In genomic region chr5:124444661-124445561, GRCm38 (mm10) we compare ENCODE assay signal across 8 mouse cellular contexts. TPM values are rescaled to one million over a fixed set of nuclear protein-coding genes. Genes with fewer than 3 reads are reported as not detected.
DNase-seq lines count a peak whose midpoint lies in the region; ATAC-seq and TF ChIP-seq lines count a peak whose summit lies in the region.

No protein-coding gene starts in this region.

- ATAC-seq in CD4-positive, CD25-positive, alpha-beta regulatory T cell, adult 4 months = peak; percentile 84
- peak; percentile 84 for ATAC-seq in embryonic facial prominence, embryonic 13.5 days (ENCODE audit: insufficient number of reproducible peaks, insufficient read depth, low FRiP score, low TSS enrichment, low read depth)
- peak; percentile 83 for ATAC-seq in heart, embryonic 11.5 days (replicated peaks; ENCODE audit: insufficient number of reproducible peaks, low FRiP score, low TSS enrichment)
- ATAC-seq in kidney, embryonic 15.5 days (replicated peaks; ENCODE audit: low FRiP score) = peak; percentile 90
- peak; percentile 77 for ATAC-seq in liver, postnatal 0 days
- ATAC-seq in neural tube, embryonic 14.5 days (ENCODE audit: low read depth) = peak; percentile 95

- peaks cover 27% of the 10 kb centered on the region for H3K36me3 ChIP-seq in embryonic facial prominence, embryonic 13.5 days
- peaks cover 20% of the 10 kb centered on the region for H3K36me3 ChIP-seq in heart, embryonic 11.5 days (ENCODE audit: control insufficient read depth, insufficient read depth, low read length)
- peaks cover 29% of the 10 kb centered on the region for H3K36me3 ChIP-seq in kidney, embryonic 15.5 days
- H3K36me3 ChIP-seq in liver, postnatal 0 days (replicated peaks; ENCODE audit: insufficient read depth, low read length) = peaks cover 32% of the 10 kb centered on the region
- H3K36me3 ChIP-seq in neural tube, embryonic 14.5 days (ENCODE audit: control insufficient read depth, insufficient read depth, low read length) = peaks cover 25% of the 10 kb centered on the region

- no peaks in the 10 kb centered on the region for H3K27me3 ChIP-seq in embryonic facial prominence, embryonic 13.5 days
- no peaks in the 10 kb centered on the region for H3K27me3 ChIP-seq in heart, embryonic 11.5 days (ENCODE audit: control insufficient read depth, insufficient read depth, low read length)
- H3K27me3 ChIP-seq in kidney, embryonic 15.5 days = no peaks in the 10 kb centered on the region
- no peaks in the 10 kb centered on the region for H3K27me3 ChIP-seq in liver, postnatal 0 days (ENCODE audit: insufficient read depth, low read length)
- H3K27me3 ChIP-seq in neural tube, embryonic 14.5 days (ENCODE audit: control insufficient read depth, insufficient read depth, low read length) = no peaks in the 10 kb centered on the region

- WGBS in embryonic facial prominence, embryonic 13.5 days = 5% methylated on average over 59 of the region's 66 CpGs
- 6% methylated on average over 59 of the region's 66 CpGs for whole genome bisulfite sequencing in heart, embryonic 11.5 days (ENCODE audit: insufficient replicate concordance)
- WGBS in kidney, embryonic 15.5 days = 4% methylated on average over 66 of the region's 66 CpGs
- WGBS in liver, postnatal 0 days (ENCODE audit: insufficient replicate concordance) = 3% methylated on average over 40 of the region's 66 CpGs
- WGBS in neural tube, embryonic 14.5 days = 6% methylated on average over 47 of the region's 66 CpGs

- H3K9me3 ChIP-seq in embryonic facial prominence, embryonic 13.5 days = no peaks in the 10 kb centered on the region
- no peaks in the 10 kb centered on the region for H3K9me3 ChIP-seq in heart, embryonic 11.5 days (replicated peaks; ENCODE audit: control insufficient read depth, low read length)
- no peaks in the 10 kb centered on the region for H3K9me3 ChIP-seq in kidney, embryonic 15.5 days (replicated peaks)
- H3K9me3 ChIP-seq in liver, postnatal 0 days (ENCODE audit: low read length) = no peaks in the 10 kb centered on the region
- no peaks in the 10 kb centered on the region for H3K9me3 ChIP-seq in neural tube, embryonic 14.5 days (ENCODE audit: control insufficient read depth, low read length)

- TF ChIP-seq EP300 in liver, postnatal 0 days (IDR thresholded peaks at IDR 0.05; ENCODE audit: low read depth) = peak; percentile 9; the same call in 1 of the 2 replicates

- peak; percentile 85 for DNase-seq in adrenal gland, postnatal 25 days
- peak; percentile 84 for DNase-seq in liver, postnatal 0 days
- DNase-seq in thymus, postnatal 10 days (ENCODE audit: low spot score in 2 of 2) = peak; percentile 59 to 78

- no peak for TF ChIP-seq CTCF in liver, postnatal 0 days (IDR thresholded peaks at IDR 0.05; ENCODE audit: low read depth)

- peak overlapping the region; percentile 90 for H3K27ac ChIP-seq in embryonic facial prominence, embryonic 13.5 days
- H3K27ac ChIP-seq in heart, embryonic 11.5 days (ENCODE audit: low read depth, low read length) = peak overlapping the region; percentile 93
- peak overlapping the region; percentile 88 for H3K27ac ChIP-seq in kidney, embryonic 15.5 days
- peak overlapping the region; percentile 90 for H3K27ac ChIP-seq in liver, postnatal 0 days (ENCODE audit: low read depth)
- H3K27ac ChIP-seq in neural tube, embryonic 14.5 days (ENCODE audit: low read depth, low read length) = peak overlapping the region; percentile 74; the same call in 1 of the 2 replicates

- H3K9ac ChIP-seq in embryonic facial prominence, embryonic 13.5 days = peak overlapping the region; percentile 92
- H3K9ac ChIP-seq in heart, embryonic 11.5 days (ENCODE audit: low read depth, low read length) = peak overlapping the region; percentile 95
- H3K9ac ChIP-seq in kidney, embryonic 15.5 days = peak overlapping the region; percentile 94
- peak overlapping the region; percentile 85 for H3K9ac ChIP-seq in liver, postnatal 0 days (replicated peaks)
- H3K9ac ChIP-seq in neural tube, embryonic 14.5 days (replicated peaks; ENCODE audit: low read depth, low read length) = peak overlapping the region; percentile 93

- H3K4me3 ChIP-seq in embryonic facial prominence, embryonic 13.5 days = peak overlapping the region; percentile 87
- H3K4me3 ChIP-seq in heart, embryonic 11.5 days (ENCODE audit: low read depth, low read length) = peak overlapping the region; percentile 98
- peak overlapping the region; percentile 93 for H3K4me3 ChIP-seq in kidney, embryonic 15.5 days (replicated peaks)
- peak overlapping the region; percentile 84 for H3K4me3 ChIP-seq in liver, postnatal 0 days (ENCODE audit: low read depth, low read length)
- peak overlapping the region; percentile 84 for H3K4me3 ChIP-seq in neural tube, embryonic 14.5 days (ENCODE audit: low read depth, low read length)

- H3K4me1 ChIP-seq in embryonic facial prominence, embryonic 13.5 days = peaks cover 46% of the 10 kb centered on the region
- H3K4me1 ChIP-seq in heart, embryonic 11.5 days (ENCODE audit: control insufficient read depth, insufficient read depth, low read length) = peaks cover 14% of the 10 kb centered on the region
- H3K4me1 ChIP-seq in kidney, embryonic 15.5 days = peaks cover 50% of the 10 kb centered on the region
- H3K4me1 ChIP-seq in liver, postnatal 0 days (ENCODE audit: insufficient read depth) = peaks cover 58% of the 10 kb centered on the region
- peaks cover 14% of the 10 kb centered on the region for H3K4me1 ChIP-seq in neural tube, embryonic 14.5 days (ENCODE audit: control insufficient read depth, insufficient read depth, low read length)

- H3K4me2 ChIP-seq in embryonic facial prominence, embryonic 13.5 days = peak overlapping the region; percentile 86
- H3K4me2 ChIP-seq in heart, embryonic 11.5 days = peak overlapping the region; percentile 83
- H3K4me2 ChIP-seq in kidney, embryonic 15.5 days = peak overlapping the region; percentile 74
- peak overlapping the region; percentile 98 for H3K4me2 ChIP-seq in liver, postnatal 0 days (ENCODE audit: low read depth, low read length)
- H3K4me2 ChIP-seq in neural tube, embryonic 14.5 days (ENCODE audit: low read depth, low read length) = peak overlapping the region; percentile 93

RNA-seq across cellular contexts. Expression of gene Kmt5a, which starts 5.2 kb away (rescaled TPM):
- 10 to 100 TPM; 19.8 to 19.9 TPM for polyA plus RNA-seq in CD4-positive, CD25-positive, alpha-beta regulatory T cell, adult 4 months (2017; shearing (Covaris generic))
- 216 and 296 TPM in 2 replicates for total RNA-seq in adrenal gland, postnatal 25 days (2021)
- 43.4 and 45.5 TPM in 2 replicates for polyA plus RNA-seq in embryonic facial prominence, embryonic 13.5 days (2015; fragmentation: Nextera tagmentation; extraction: Ambion mirVana)
- 89.5 and 93.9 TPM in 2 replicates for polyA plus RNA-seq in heart, embryonic 11.5 days (2014; fragmentation: Nextera tagmentation; extraction: Ambion mirVana)
- 45.5 and 49.9 TPM in 2 replicates for polyA plus RNA-seq in kidney, embryonic 15.5 days (2015; fragmentation: Nextera tagmentation; extraction: Ambion mirVana)
- 26.7 and 30.6 TPM in 2 replicates for polyA plus RNA-seq in liver, postnatal 0 days (2015; fragmentation: Nextera tagmentation; extraction: Ambion mirVana)
- 15.9 and 21.5 TPM in 2 replicates for polyA plus RNA-seq in neural tube, embryonic 14.5 days (2014; fragmentation: Nextera tagmentation; extraction: Ambion mirVana)

RNA-seq across cellular contexts. Expression of gene Sbno1, which starts 19.1 kb away (rescaled TPM):
- polyA plus RNA-seq in CD4-positive, CD25-positive, alpha-beta regulatory T cell, adult 4 months (2017; shearing (Covaris generic)) = 100 to 1,000 TPM; 163 to 182 TPM
- 91.4 and 104 TPM in 2 replicates for total RNA-seq in adrenal gland, postnatal 25 days (2021)
- 93.7 and 97.7 TPM in 2 replicates for polyA plus RNA-seq in embryonic facial prominence, embryonic 13.5 days (2015; fragmentation: Nextera tagmentation; extraction: Ambion mirVana)
- polyA plus RNA-seq in heart, embryonic 11.5 days (2014; fragmentation: Nextera tagmentation; extraction: Ambion mirVana) = 59.9 and 81.6 TPM in 2 replicates
- polyA plus RNA-seq in kidney, embryonic 15.5 days (2015; fragmentation: Nextera tagmentation; extraction: Ambion mirVana) = 90.0 and 96.2 TPM in 2 replicates
- polyA plus RNA-seq in liver, postnatal 0 days (2015; fragmentation: Nextera tagmentation; extraction: Ambion mirVana) = 30.0 and 30.6 TPM in 2 replicates
- 101 and 102 TPM in 2 replicates for polyA plus RNA-seq in neural tube, embryonic 14.5 days (2014; fragmentation: Nextera tagmentation; extraction: Ambion mirVana)

RNA-seq across cellular contexts. Expression of gene Rilpl2, which starts 33.3 kb away (rescaled TPM):
- polyA plus RNA-seq in CD4-positive, CD25-positive, alpha-beta regulatory T cell, adult 4 months (2017; shearing (Covaris generic)) = 10 to 100 TPM; 51.3 to 54.0 TPM
- 27.0 TPM in 2 replicates for total RNA-seq in adrenal gland, postnatal 25 days (2021)
- 39.8 and 40.1 TPM in 2 replicates for polyA plus RNA-seq in embryonic facial prominence, embryonic 13.5 days (2015; fragmentation: Nextera tagmentation; extraction: Ambion mirVana)
- polyA plus RNA-seq in heart, embryonic 11.5 days (2014; fragmentation: Nextera tagmentation; extraction: Ambion mirVana) = 15.5 and 16.3 TPM in 2 replicates
- 29.6 and 32.8 TPM in 2 replicates for polyA plus RNA-seq in kidney, embryonic 15.5 days (2015; fragmentation: Nextera tagmentation; extraction: Ambion mirVana)
- 10.3 and 11.0 TPM in 2 replicates for polyA plus RNA-seq in liver, postnatal 0 days (2015; fragmentation: Nextera tagmentation; extraction: Ambion mirVana)
- 22.9 and 28.7 TPM in 2 replicates for polyA plus RNA-seq in neural tube, embryonic 14.5 days (2014; fragmentation: Nextera tagmentation; extraction: Ambion mirVana)

RNA-seq across cellular contexts. Expression of gene Snrnp35, which starts 38.0 kb away (rescaled TPM):
- polyA plus RNA-seq in CD4-positive, CD25-positive, alpha-beta regulatory T cell, adult 4 months (2017; shearing (Covaris generic)) = 10 to 100 TPM in 1 of 2 experiments, 1 to 10 TPM in 1; 4.7 to 14.2 TPM
- total RNA-seq in adrenal gland, postnatal 25 days (2021) = 20.7 TPM in 2 replicates
- polyA plus RNA-seq in embryonic facial prominence, embryonic 13.5 days (2015; fragmentation: Nextera tagmentation; extraction: Ambion mirVana) = 25.9 and 28.3 TPM in 2 replicates
- polyA plus RNA-seq in heart, embryonic 11.5 days (2014; fragmentation: Nextera tagmentation; extraction: Ambion mirVana) = 12.4 and 12.8 TPM in 2 replicates
- 26.7 and 27.4 TPM in 2 replicates for polyA plus RNA-seq in kidney, embryonic 15.5 days (2015; fragmentation: Nextera tagmentation; extraction: Ambion mirVana)
- 5.9 and 6.5 TPM in 2 replicates for polyA plus RNA-seq in liver, postnatal 0 days (2015; fragmentation: Nextera tagmentation; extraction: Ambion mirVana)
- 8.9 and 12.0 TPM in 2 replicates for polyA plus RNA-seq in neural tube, embryonic 14.5 days (2014; fragmentation: Nextera tagmentation; extraction: Ambion mirVana)

Comparison
In these comparisons a context has a peak if more than half of its experiments do, and no peak if none do; other contexts are left out.
1. Peak in every context shown above with its lines: DNase-seq, ATAC-seq, H3K4me3 ChIP-seq and H3K27ac ChIP-seq.